Mouse (Mus musculus) brown adipose tissue, adult 24 weeks (tissue): ENCODE measurements around the gene Sept1. TPM values are rescaled to one million over a fixed set of nuclear protein-coding genes. Genes with fewer than 3 reads are reported as not detected.
A peak's percentile ranks its signal among the peaks of the same experiment; 100 is the strongest.
"Not testable (repeated sequence)": the region's sequence is repeated elsewhere in the genome, so short reads cannot be mapped to it uniquely, and the experiment has no call there.

Source experiments
- H3K27ac ChIP-seq: fragments of 200-500 bp; replicated peaks from 2 replicates; pipeline ENCODE4 v1.5.1; 2012; ENCODE audit warnings: low read depth, mild to moderate bottlenecking, low read length
- H3K4me1 ChIP-seq: fragments of 200-500 bp; 2 replicates; pipeline ENCODE4 v1.6.1; 2012; ENCODE audit warnings: low read length, mixed read lengths; ENCODE audit not compliant: control insufficient read depth, insufficient read depth, insufficient read length
- H3K4me3 ChIP-seq: fragments of 200-500 bp; 2 replicates; pipeline ENCODE4 v1.5.1; 2012; ENCODE audit warnings: low read depth, mild to moderate bottlenecking, low read length, moderate library complexity; ENCODE audit not compliant: insufficient read depth
- polyA plus RNA-seq: library from polyadenylated mRNA; stranded (reverse); fragments of >200 nt; gene quantifications from 2 replicates; pipeline ENCODE4 v1.2.4, GENCODE M21; 2012; ENCODE audit not compliant: missing spikeins, insufficient read depth, insufficient read length

Gene Sept1
- polyA plus RNA-seq, 1 experiment, result 19.3 TPM

GRCm38 (mm10) chr7:127195544-127196295, 37.2 kb downstream of the Sept1 start, which contains the start of gene Cd2bp2:
Cd2bp2 (minus strand) TSS chr7:127196050.
- Histone ChIP-seq H3K27ac (peak within 1 kb of the TSS; percentile 56), H3K4me1 (peaks cover 5% of the 10 kb centered on the region), H3K4me3 (peak within 1 kb of the TSS; percentile 82)

DNA sequence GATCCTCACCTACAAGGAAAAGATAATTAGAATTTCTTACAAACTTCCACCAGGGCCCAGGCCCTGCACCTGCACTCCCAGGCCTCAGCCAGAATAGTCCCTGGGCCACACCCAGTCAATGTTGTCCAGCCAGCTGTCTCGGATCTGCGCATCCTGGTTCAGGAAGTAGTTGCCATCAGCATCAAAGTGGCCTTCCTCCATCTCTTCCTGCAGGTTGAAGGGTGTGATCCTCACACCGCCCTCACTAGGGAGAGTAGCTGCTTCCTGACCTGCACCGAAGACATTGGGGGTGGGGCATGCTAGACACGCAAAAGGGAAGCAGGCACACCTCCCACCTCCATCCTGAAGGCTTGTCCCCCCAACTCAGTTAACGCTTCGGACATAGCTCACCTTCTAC, 38.3 kb downstream of the Sept1 start:
- Histone ChIP-seq H3K4me1 (peaks cover 5% of the 10 kb centered on the region), H3K4me3 (peak overlapping the region; percentile 82), H3K27ac (no peak overlapping the region)

- no peak overlapping the region for H3K4me3 ChIP-seq
- no peak overlapping the region for H3K27ac ChIP-seq
Observed at GRCm38 (mm10) chr7:127194011-127194632, 38.8 kb downstream of the Sept1 start.

DNA sequence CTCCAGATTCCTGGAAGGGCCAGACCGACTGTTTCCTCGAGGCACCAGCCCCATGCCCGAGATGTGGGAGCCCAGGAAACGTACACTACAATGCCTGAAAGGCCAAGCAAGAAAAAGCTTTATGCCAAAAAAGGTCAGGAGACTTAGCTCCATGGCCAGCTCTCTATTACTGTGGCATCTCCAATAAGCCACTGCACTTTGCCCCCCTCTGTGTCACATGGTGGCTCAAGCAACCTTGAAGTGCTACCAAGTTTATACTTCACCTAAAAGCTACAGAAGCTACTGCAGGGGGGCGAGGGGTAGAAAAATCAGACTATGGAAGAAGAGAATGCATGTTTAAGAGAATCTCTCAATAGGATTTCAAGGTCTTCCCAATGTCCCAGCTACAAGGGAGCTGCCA, 39.9 kb downstream of the Sept1 start:
- H3K4me3 ChIP-seq, result no peak overlapping the region
- H3K27ac ChIP-seq, result no peak overlapping the region
- peaks cover 5% of the 10 kb centered on the region for H3K4me1 ChIP-seq

More at GRCm38 (mm10) chr7:127194011-127194632, 38.8 kb downstream of the Sept1 start:
- peaks cover 5% of the 10 kb centered on the region for H3K4me1 ChIP-seq

- Histone ChIP-seq H3K4me3 (no peak overlapping the region), H3K4me1 (peaks cover 5% of the 10 kb centered on the region), H3K27ac (no peak overlapping the region)
Observed at GRCm38 (mm10) chr7:127190672-127191071, 42.3 kb downstream of the Sept1 start.

DNA sequence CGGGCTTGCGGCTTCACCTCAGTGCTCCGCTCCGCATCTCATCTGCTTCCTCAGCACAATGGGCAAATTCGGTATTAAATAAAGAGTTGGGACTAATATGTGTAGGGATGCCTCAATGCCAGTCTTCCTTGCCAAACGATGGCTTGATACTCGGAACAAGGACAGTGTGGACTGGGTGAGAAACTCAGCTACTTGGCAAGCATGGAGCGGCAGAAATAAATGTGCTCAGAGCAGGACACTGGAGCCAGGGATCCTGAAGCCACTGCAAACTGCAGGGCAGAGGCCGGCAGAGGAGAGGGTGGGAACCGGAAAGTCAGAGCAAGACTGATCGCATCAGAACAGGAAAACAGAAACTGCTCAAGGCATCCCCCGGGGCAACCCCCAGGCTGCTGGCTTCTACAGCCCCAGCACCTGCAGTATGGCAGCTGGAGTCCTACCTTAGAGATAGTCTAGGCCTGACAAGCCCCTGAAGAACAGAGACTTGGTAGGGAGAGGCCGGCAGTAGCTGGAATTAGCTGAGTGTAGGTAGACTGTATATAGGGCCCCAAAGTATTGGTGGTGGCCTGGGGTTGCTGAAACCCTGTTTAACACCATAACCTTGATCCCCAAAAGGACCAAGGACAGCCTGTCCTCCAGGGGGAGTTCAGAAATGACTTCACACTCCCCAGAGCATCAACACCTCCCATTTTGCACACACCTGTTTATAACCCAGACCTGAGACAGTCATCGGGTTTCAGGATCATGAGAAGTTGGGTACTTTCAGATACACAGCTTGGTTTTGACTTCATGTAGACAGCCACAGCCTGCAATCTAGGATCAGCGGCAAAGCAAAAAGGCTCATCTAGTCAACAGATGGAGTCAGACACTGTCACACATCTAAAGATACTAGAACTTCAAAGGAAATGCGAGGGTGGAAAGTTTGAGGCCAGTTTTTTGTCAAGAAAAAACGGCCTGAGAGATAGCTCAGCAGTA, 44.3 kb downstream of the Sept1 start:
- Histone ChIP-seq H3K4me3 (no peak overlapping the region), H3K27ac (no peak overlapping the region), H3K4me1 (no peaks in the 10 kb centered on the region)

DNA sequence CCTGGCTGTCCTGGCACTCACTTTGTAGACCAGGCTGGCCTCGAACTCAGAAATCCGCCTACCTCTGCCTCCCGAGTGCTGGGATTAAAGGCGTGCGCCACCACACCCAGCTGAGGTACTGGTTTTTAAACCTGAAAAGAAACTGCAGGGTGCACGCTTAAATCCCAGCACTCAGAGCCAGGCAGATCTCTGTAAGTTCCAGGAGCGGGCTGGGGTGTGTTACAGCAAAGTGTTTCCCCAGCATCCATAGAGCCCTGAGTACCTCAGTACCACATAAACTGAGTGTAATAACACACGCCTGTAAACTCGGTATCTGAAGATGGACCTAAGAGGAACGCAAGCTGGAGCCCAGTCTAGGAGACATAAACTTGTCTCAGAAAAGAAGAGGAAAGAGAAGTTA, 45.6 kb downstream of the Sept1 start:
- H3K4me1 ChIP-seq, result no peaks in the 10 kb centered on the region
- no peak overlapping the region for H3K4me3 ChIP-seq
- no peak overlapping the region for H3K27ac ChIP-seq

GRCm38 (mm10) chr7:127185601-127186000, 47.3 kb downstream of the Sept1 start:
- Histone ChIP-seq H3K4me1 (no peaks in the 10 kb centered on the region), H3K4me3 (no peak overlapping the region), H3K27ac (no peak overlapping the region)

GRCm38 (mm10) chr7:127184720-127185119, 48.2 kb downstream of the Sept1 start:
- Histone ChIP-seq H3K4me1 (no peaks in the 10 kb centered on the region), H3K27ac (no peak overlapping the region; the same call in 1 of the 2 replicates), H3K4me3 (no peak overlapping the region)

DNA sequence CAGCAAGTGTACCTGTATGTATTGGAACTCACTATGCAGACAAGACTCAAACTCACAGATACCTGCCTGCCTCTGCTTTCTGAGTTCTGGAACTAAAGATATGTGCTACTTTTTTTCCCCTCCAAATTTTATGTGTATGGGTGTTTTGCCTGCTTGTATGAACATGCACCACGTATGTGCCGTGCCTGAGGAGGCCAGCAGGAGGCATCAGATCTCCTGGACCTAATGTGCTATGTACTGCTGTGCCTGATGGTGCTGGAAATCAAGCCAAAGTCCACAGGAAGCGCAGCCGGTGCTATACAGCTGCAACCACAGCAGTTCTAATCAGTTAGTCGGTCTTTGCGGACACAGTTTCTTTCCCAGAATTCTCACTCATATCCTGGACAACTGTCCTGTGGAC, 49.1 kb downstream of the Sept1 start:
- no peak overlapping the region for H3K27ac ChIP-seq
- H3K4me1 ChIP-seq, result no peaks in the 10 kb centered on the region
- H3K4me3 ChIP-seq, result no peak overlapping the region

DNA sequence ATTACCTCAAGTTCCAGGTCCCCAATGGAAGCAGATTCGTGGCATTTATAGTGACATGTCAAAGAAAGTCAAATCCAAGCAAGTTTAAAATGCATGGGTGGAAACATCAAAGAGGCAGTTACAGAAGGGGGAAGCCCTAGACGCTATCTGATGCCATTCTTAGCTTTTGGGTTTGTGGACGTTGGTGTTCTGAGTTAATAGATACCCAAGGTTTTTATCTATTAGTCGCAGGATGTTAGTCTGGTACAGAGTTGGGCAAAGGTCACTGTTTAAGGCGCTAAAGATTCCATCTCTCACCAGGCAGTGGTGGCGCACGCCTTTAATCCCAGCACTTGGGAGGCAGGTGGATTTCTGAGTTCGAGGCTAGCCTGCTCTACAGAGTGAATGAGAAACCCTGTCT, 49.6 kb downstream of the Sept1 start:
- no peak overlapping the region for H3K27ac ChIP-seq
- no peak overlapping the region for H3K4me3 ChIP-seq

GRCm38 (mm10) chr7:127181724-127182123, 51.2 kb downstream of the Sept1 start:
- H3K27ac ChIP-seq, H3K4me3 ChIP-seq, H3K4me1 ChIP-seq: not testable (repeated sequence)

More for the DNA sequence above, 49.6 kb downstream of the Sept1 start:
- H3K4me1 ChIP-seq, result no peaks in the 10 kb centered on the region

GRCm38 (mm10) chr7:127180783-127181182, 52.1 kb downstream of the Sept1 start:
- no peak overlapping the region for H3K27ac ChIP-seq
- no peaks in the 10 kb centered on the region for H3K4me1 ChIP-seq
- no peak overlapping the region for H3K4me3 ChIP-seq

DNA sequence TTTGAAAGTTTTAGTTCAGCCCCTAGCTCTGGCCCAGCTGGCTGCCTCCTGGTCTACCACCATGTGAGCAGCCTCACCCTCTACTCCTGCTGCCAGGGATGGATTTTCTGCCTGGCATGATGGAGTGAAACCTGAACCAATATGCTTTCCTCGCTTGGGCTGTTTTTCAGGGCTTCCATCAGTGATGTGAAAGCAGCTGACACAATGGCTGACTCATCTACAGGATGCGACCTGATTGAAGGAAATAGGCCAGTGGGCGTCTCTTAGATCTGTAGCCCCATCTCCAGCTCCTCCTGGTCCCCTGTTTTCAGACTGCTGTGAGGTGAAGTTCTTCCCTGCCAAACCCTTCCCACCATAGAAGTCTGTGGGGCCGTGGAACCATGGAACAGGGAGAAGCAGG, 56.0 kb downstream of the Sept1 start:
- Histone ChIP-seq H3K4me3 (no peak overlapping the region), H3K27ac (no peak overlapping the region), H3K4me1 (no peaks in the 10 kb centered on the region)

DNA sequence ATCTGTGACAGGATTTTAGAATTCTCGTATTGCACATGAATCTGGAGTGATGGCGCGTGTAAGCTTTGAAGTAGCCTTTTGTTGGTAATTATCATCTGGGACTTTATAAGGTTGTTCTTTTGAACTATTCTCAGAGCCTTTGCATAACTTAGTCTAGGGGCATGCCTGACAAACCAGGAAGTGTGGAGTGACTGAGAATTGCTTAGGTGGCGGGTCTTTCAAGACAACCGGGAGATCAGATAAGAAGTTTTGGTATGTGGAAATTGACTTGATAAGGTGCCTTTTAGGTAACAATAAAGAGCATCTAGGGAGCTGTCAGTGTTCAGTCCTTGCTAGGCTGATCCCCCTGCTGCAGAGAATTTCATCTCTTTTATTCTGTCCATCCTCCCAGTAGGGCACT, 66.4 kb downstream of the Sept1 start:
- Histone ChIP-seq H3K27ac (no peak overlapping the region), H3K4me3 (no peak overlapping the region), H3K4me1 (no peaks in the 10 kb centered on the region)
